Mouse (Mus musculus): ENCODE results near the gene Polh. TPM values are rescaled to one million over a fixed set of nuclear protein-coding genes. Genes with fewer than 3 reads are reported as not detected.

Polh gene
- polyA plus RNA-seq, 1 experiment from 2014 or later, result 11.3 TPM

- Histone ChIP-seq H3K4me1 (ENCODE audit: control insufficient read depth, insufficient read depth, low read length) (no peaks in the 10 kb centered on the region), H3K36me3 (replicated peaks; ENCODE audit: control insufficient read depth, insufficient read depth, low read depth, low read length) (peaks cover 13% of the 10 kb centered on the region), H3K9me3 (replicated peaks; ENCODE audit: control insufficient read depth, low read length) (no peaks in the 10 kb centered on the region), H3K9ac (replicated peaks; ENCODE audit: low read length) (no peak overlapping the region), H3K27me3 (ENCODE audit: control insufficient read depth, insufficient read depth, low read length) (no peaks in the 10 kb centered on the region), H3K27ac (replicated peaks; ENCODE audit: low read depth, low read length) (no peak overlapping the region), H3K4me3 (ENCODE audit: low read depth, low read length) (no peak overlapping the region), H3K4me2 (ENCODE audit: low read depth, low read length) (no peak overlapping the region)
- ATAC-seq (replicated peaks; ENCODE audit: insufficient number of reproducible peaks, low FRiP score, low TSS enrichment, low read depth), result no peak
- 71% methylated on average over 6 of the region's 6 CpGs for WGBS
- DNase-seq (ENCODE audit: low spot score), result no peak
Observed at GRCm38 (mm10) chr17:46127814-46128493, 74.5 kb downstream of the Polh start.

GRCm38 (mm10) chr17:46126608-46127007 lies 75.8 kb downstream of the Polh start:
- 83% methylated on average over 6 of the region's 6 CpGs for WGBS
- no peak for DNase-seq (ENCODE audit: low spot score)
- Histone ChIP-seq H3K4me2 (ENCODE audit: low read depth, low read length) (no peak overlapping the region), H3K4me1 (ENCODE audit: control insufficient read depth, insufficient read depth, low read length) (no peaks in the 10 kb centered on the region), H3K27me3 (ENCODE audit: control insufficient read depth, insufficient read depth, low read length) (no peaks in the 10 kb centered on the region), H3K36me3 (replicated peaks; ENCODE audit: control insufficient read depth, insufficient read depth, low read depth, low read length) (peaks cover 13% of the 10 kb centered on the region), H3K4me3 (ENCODE audit: low read depth, low read length) (no peak overlapping the region), H3K27ac (replicated peaks; ENCODE audit: low read depth, low read length) (no peak overlapping the region), H3K9me3 (replicated peaks; ENCODE audit: control insufficient read depth, low read length) (no peaks in the 10 kb centered on the region), H3K9ac (replicated peaks; ENCODE audit: low read length) (no peak overlapping the region)
- ATAC-seq (replicated peaks; ENCODE audit: insufficient number of reproducible peaks, low FRiP score, low TSS enrichment, low read depth), result no peak

GRCm38 (mm10) chr17:46123953-46124700 lies 78.3 kb downstream of the Polh start:
- Histone ChIP-seq H3K4me3 (ENCODE audit: low read depth, low read length) (no peak overlapping the region), H3K4me2 (ENCODE audit: low read depth, low read length) (no peak overlapping the region), H3K27me3 (ENCODE audit: control insufficient read depth, insufficient read depth, low read length) (no peaks in the 10 kb centered on the region), H3K36me3 (replicated peaks; ENCODE audit: control insufficient read depth, insufficient read depth, low read depth, low read length) (peaks cover 13% of the 10 kb centered on the region), H3K9me3 (replicated peaks; ENCODE audit: control insufficient read depth, low read length) (no peaks in the 10 kb centered on the region), H3K4me1 (ENCODE audit: control insufficient read depth, insufficient read depth, low read length) (no peaks in the 10 kb centered on the region), H3K27ac (replicated peaks; ENCODE audit: low read depth, low read length) (no peak overlapping the region), H3K9ac (replicated peaks; ENCODE audit: low read length) (no peak overlapping the region)
- 90% methylated on average over 12 of the region's 12 CpGs for WGBS
- DNase-seq (ENCODE audit: low spot score) (no peak), ATAC-seq (replicated peaks; ENCODE audit: insufficient number of reproducible peaks, low FRiP score, low TSS enrichment, low read depth) (no peak)

- no peak overlapping the region for H3K4me3 ChIP-seq (ENCODE audit: low read depth, low read length)
- 94% methylated on average over 4 of the region's 4 CpGs for WGBS
Observed at GRCm38 (mm10) chr17:46123285-46123684, 79.2 kb downstream of the Polh start.

GRCm38 (mm10) chr17:46122791-46123190 lies 79.7 kb downstream of the Polh start:
- ATAC-seq (replicated peaks; ENCODE audit: insufficient number of reproducible peaks, low FRiP score, low TSS enrichment, low read depth) (no peak), DNase-seq (ENCODE audit: low spot score) (no peak)
- 96% methylated on average over 4 of the region's 4 CpGs for WGBS
- no peak overlapping the region for H3K4me2 ChIP-seq (ENCODE audit: low read depth, low read length)
- H3K27me3 ChIP-seq (ENCODE audit: control insufficient read depth, insufficient read depth, low read length), result no peaks in the 10 kb centered on the region
- H3K27ac ChIP-seq (replicated peaks; ENCODE audit: low read depth, low read length), result no peak overlapping the region
- H3K9ac ChIP-seq (replicated peaks; ENCODE audit: low read length), result no peak overlapping the region
- H3K4me3 ChIP-seq (ENCODE audit: low read depth, low read length), result no peak overlapping the region
- H3K4me1 ChIP-seq (ENCODE audit: control insufficient read depth, insufficient read depth, low read length), result no peaks in the 10 kb centered on the region
- H3K9me3 ChIP-seq (replicated peaks; ENCODE audit: control insufficient read depth, low read length), result no peaks in the 10 kb centered on the region
- peaks cover 8% of the 10 kb centered on the region for H3K36me3 ChIP-seq (replicated peaks; ENCODE audit: control insufficient read depth, insufficient read depth, low read depth, low read length)

More at GRCm38 (mm10) chr17:46123285-46123684, 79.2 kb downstream of the Polh start:
- H3K4me1 ChIP-seq (ENCODE audit: control insufficient read depth, insufficient read depth, low read length), result no peaks in the 10 kb centered on the region
- no peak overlapping the region for H3K27ac ChIP-seq (replicated peaks; ENCODE audit: low read depth, low read length)
- DNase-seq (ENCODE audit: low spot score) (no peak), ATAC-seq (replicated peaks; ENCODE audit: insufficient number of reproducible peaks, low FRiP score, low TSS enrichment, low read depth) (no peak)
- no peaks in the 10 kb centered on the region for H3K9me3 ChIP-seq (replicated peaks; ENCODE audit: control insufficient read depth, low read length)
- no peak overlapping the region for H3K9ac ChIP-seq (replicated peaks; ENCODE audit: low read length)
- H3K4me2 ChIP-seq (ENCODE audit: low read depth, low read length), result no peak overlapping the region
- peaks cover 8% of the 10 kb centered on the region for H3K36me3 ChIP-seq (replicated peaks; ENCODE audit: control insufficient read depth, insufficient read depth, low read depth, low read length)
- H3K27me3 ChIP-seq (ENCODE audit: control insufficient read depth, insufficient read depth, low read length), result no peaks in the 10 kb centered on the region

MicroRNAs within 50 kb of the gene (microRNA counts, 519-probe panel; counts per million panel counts)
- not detected for microRNA mmu-miR-693-3p
- microRNA mmu-miR-693-5p, result not detected

Small RNA genes lying within 50 kb of the gene (microRNA-seq; reads per million reads assigned to microRNA genes)
- gene Mir693 (ENCODE audit: borderline number of aligned reads), result 1.4 reads per million

Other genes starting within 250 kb of the Polh start
- gene Vegfa, start 170.3 kb downstream of the Polh start, polyA plus RNA-seq (2014; fragmentation: Nextera tagmentation; extraction: Ambion mirVana), result 2.9 and 3.2 TPM in 2 replicates
- gene Mrps18a, start 91.7 kb downstream of the Polh start, polyA plus RNA-seq (2014; fragmentation: Nextera tagmentation; extraction: Ambion mirVana), result 133 and 134 TPM in 2 replicates
- gene Rsph9, start 58.4 kb downstream of the Polh start, polyA plus RNA-seq (2014; fragmentation: Nextera tagmentation; extraction: Ambion mirVana), result 12.5 and 13.0 TPM in 2 replicates
- gene Mad2l1bp, start 49.1 kb downstream of the Polh start, polyA plus RNA-seq (2014; fragmentation: Nextera tagmentation; extraction: Ambion mirVana), result 37.1 and 37.2 TPM in 2 replicates
- gene Gtpbp2, start 41.6 kb downstream of the Polh start, polyA plus RNA-seq (2014; fragmentation: Nextera tagmentation; extraction: Ambion mirVana), result 18.1 and 19.3 TPM in 2 replicates
- 72.0 and 78.5 TPM in 2 replicates for gene Xpo5, start 137 bp upstream of the Polh start, polyA plus RNA-seq (2014; fragmentation: Nextera tagmentation; extraction: Ambion mirVana)
- 121 and 127 TPM in 2 replicates for gene Polr1c, start 45.4 kb upstream of the Polh start, polyA plus RNA-seq (2014; fragmentation: Nextera tagmentation; extraction: Ambion mirVana)
- gene Yipf3, start 45.4 kb upstream of the Polh start, polyA plus RNA-seq (2014; fragmentation: Nextera tagmentation; extraction: Ambion mirVana), result 55.3 and 63.2 TPM in 2 replicates
- 0.89 and 1.2 TPM in 2 replicates for gene Lrrc73, start 50.9 kb upstream of the Polh start, polyA plus RNA-seq (2014; fragmentation: Nextera tagmentation; extraction: Ambion mirVana)
- 38.5 and 43.7 TPM in 2 replicates for gene Tjap1, start 80.4 kb upstream of the Polh start, polyA plus RNA-seq (2014; fragmentation: Nextera tagmentation; extraction: Ambion mirVana)
- gene Dlk2, start 94.8 kb upstream of the Polh start, polyA plus RNA-seq (2014; fragmentation: Nextera tagmentation; extraction: Ambion mirVana), result 1.2 and 2.0 TPM in 2 replicates
- gene Abcc10, start 125.7 kb upstream of the Polh start, polyA plus RNA-seq (2014; fragmentation: Nextera tagmentation; extraction: Ambion mirVana), result 3.2 and 3.6 TPM in 2 replicates
- 12.1 and 15.3 TPM in 2 replicates for gene Zfp318, start 181.1 kb upstream of the Polh start, polyA plus RNA-seq (2014; fragmentation: Nextera tagmentation; extraction: Ambion mirVana)
- 0.43 and 1.0 TPM in 2 replicates for gene Crip3, start 226.3 kb upstream of the Polh start, polyA plus RNA-seq (2014; fragmentation: Nextera tagmentation; extraction: Ambion mirVana)
- not detected in 2 replicates for gene Slc22a7, start 235.8 kb upstream of the Polh start, polyA plus RNA-seq (2014; fragmentation: Nextera tagmentation; extraction: Ambion mirVana)